Mouse (Mus musculus): Measurements from ENCODE around the gene Cep295nl. TPM values are rescaled to one million over a fixed set of nuclear protein-coding genes. Genes with fewer than 3 reads are reported as not detected.

Cep295nl gene
- total RNA-seq, 2 experiments from 2014 or later: 0.82 to 1.3 TPM

Other genes starting within 250 kb of the Cep295nl start
- under 1 TPM; 0.12 to 0.30 TPM for gene Dnah17, start 211.9 kb downstream of the Cep295nl start, total RNA-seq (2021)
- 10 to 100 TPM; 62.0 to 68.2 TPM for gene Cyth1, start 93.9 kb downstream of the Cep295nl start, total RNA-seq (2021)
- gene Usp36, start 52.3 kb downstream of the Cep295nl start, total RNA-seq (2021): 10 to 100 TPM; 29.3 to 30.3 TPM
- 100 to 1,000 TPM; 232 to 261 TPM for gene Timp2, start 13.2 kb upstream of the Cep295nl start, total RNA-seq (2021)
- 10 to 100 TPM; 21.7 to 21.9 TPM for gene Lgals3bp, start 59.6 kb upstream of the Cep295nl start, total RNA-seq (2021)
- 10 to 100 TPM; 38.7 to 40.4 TPM for gene Cant1, start 76.6 kb upstream of the Cep295nl start, total RNA-seq (2021)
- gene C1qtnf1, start 85.7 kb upstream of the Cep295nl start, total RNA-seq (2021): 1 to 10 TPM; 4.3 to 4.6 TPM
- gene Engase, start 134.3 kb upstream of the Cep295nl start, total RNA-seq (2021): 10 to 100 TPM; 13.3 to 14.1 TPM